Mouse (Mus musculus) heart, adult 2 months (tissue): ENCODE data around the gene Cop1. TPM values are rescaled to one million over a fixed set of nuclear protein-coding genes. Genes with fewer than 3 reads are reported as not detected.

Experiments
- DNase-seq, 2 experiments: peaks; one replicate each; pipeline ENCODE4 v3.0.0; 2021
- H3K27ac ChIP-seq: fragments of 200-600 bp; 2 replicates; pipeline ENCODE4 v1.8.1; 2022
- H3K27me3 ChIP-seq: fragments of 200-500 bp; 2 replicates; pipeline ENCODE4 v1.6.1; 2012; ENCODE audit warnings: mild to moderate bottlenecking, low read length, inconsistent platforms, mixed read lengths; ENCODE audit not compliant: control insufficient read depth, insufficient read depth
- H3K36me3 ChIP-seq: fragments of 200-500 bp; 2 replicates; pipeline ENCODE4 v1.6.1; 2012; ENCODE audit warnings: low read length, inconsistent platforms; ENCODE audit not compliant: control insufficient read depth, insufficient read depth
- H3K4me1 ChIP-seq: fragments of 200-500 bp; 2 replicates; pipeline ENCODE4 v1.6.1; 2011; ENCODE audit warnings: low read length; ENCODE audit not compliant: control insufficient read depth, insufficient read depth
- H3K4me3 ChIP-seq: fragments of 200-600 bp; 2 replicates; pipeline ENCODE4 v1.8.1; 2022
- H3K79me2 ChIP-seq: fragments of 200-500 bp; replicated peaks from 2 replicates; pipeline ENCODE4 v1.6.1; 2012; ENCODE audit warnings: mild to moderate bottlenecking, inconsistent platforms, low read length, moderate library complexity, mixed read lengths; ENCODE audit not compliant: control insufficient read depth, insufficient read depth
- H3K9ac ChIP-seq: fragments of 200-500 bp; 2 replicates; pipeline ENCODE4 v1.6.1; 2012; ENCODE audit warnings: low read depth, mild to moderate bottlenecking, control low read depth, inconsistent platforms, low read length, mixed read lengths
- CTCF ChIP-seq: fragments of 200-600 bp; IDR thresholded peaks from 2 replicates; pipeline ENCODE4 v1.8.1; 2022; ENCODE audit warnings: antibody characterized with exemption, mild to moderate bottlenecking, moderate library complexity
- EP300 ChIP-seq: fragments of 200-500 bp; IDR thresholded peaks from 2 replicates; pipeline ENCODE4 v1.6.1; 2011; ENCODE audit warnings: low read depth, low read length, control low read depth; ENCODE audit not compliant: insufficient read depth
- POLR2A ChIP-seq: fragments of 200-500 bp; IDR thresholded peaks from 2 replicates; pipeline ENCODE4 v1.6.1; 2011; ENCODE audit warnings: mild to moderate bottlenecking, low read depth, low read length, control low read depth; ENCODE audit not compliant: insufficient read depth
- WGBS: fragments of 180-500 bp; shearing (Covaris S2); methylation state at CpG from one replicate; pipeline ENCODE4 v1.1.7; 2018; 5-methylcytosine and 5-hydroxymethylcytosine counted together
- intact Hi-C: fragments of 180-260 bp; cut with DNase I; formaldehyde crosslinking; loops from one replicate; pipeline ENCODE4 v1.15.1; 2025
- polyA plus RNA-seq: library from polyadenylated mRNA; depleted of rRNA; stranded (reverse); fragments of >200 nt; gene quantifications from 2 replicates; pipeline ENCODE4 v1.2.3, GENCODE M21; 2012
- total RNA-seq, 2 experiments: library from RNA; stranded (reverse); gene quantifications; 2 replicates each; pipeline ENCODE4 v1.2.3; 2021

The Cop1 gene
- total and polyA plus RNA-seq, 3 experiments = 38.9 to 149 (median 148) TPM

DNA sequence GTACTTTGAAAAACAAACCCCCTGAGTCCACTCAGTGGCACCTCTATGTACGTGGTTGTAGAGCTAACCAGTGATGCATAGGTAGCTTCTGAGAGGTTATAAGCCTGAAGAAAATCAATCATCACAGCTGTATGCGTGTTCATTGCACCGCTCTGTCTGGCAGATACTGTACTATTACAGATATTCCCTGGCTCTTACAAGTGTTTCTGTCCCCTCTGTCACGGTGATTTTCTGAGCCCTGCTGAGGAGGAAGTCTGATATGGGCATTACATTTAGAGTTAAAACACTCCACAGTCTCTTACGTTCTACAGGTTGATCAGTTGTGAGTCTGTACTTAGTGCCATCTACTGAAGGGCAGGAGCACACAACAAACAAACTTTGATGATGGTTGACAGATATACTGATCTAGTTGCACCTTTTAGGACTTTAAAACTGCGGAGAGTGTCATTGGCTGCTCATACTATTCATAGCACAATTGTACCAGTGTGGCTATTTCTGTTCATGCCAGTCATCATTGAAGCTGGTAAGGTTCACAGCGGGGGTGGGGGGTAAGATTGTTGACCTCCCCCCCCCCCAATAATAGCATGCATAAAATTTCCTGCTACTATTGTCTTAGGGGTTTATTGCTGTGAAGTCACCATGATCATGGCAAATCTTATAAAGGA lies 69.4 kb downstream of the Cop1 start:
- WGBS = 66% methylated on average over 7 of the region's 7 CpGs
- DNase-seq = no peak
- TF ChIP-seq POLR2A (no peak), CTCF (no peak), EP300 (no peak)
- peak overlapping the region; percentile 10; the same call in 1 of the 2 replicates for H3K27ac ChIP-seq
- intact Hi-C loops = no loop called here
- H3K27me3 ChIP-seq = no peaks in the 10 kb centered on the region
- no peak overlapping the region for H3K4me3 ChIP-seq
- no peaks in the 10 kb centered on the region; the same call in none of the 2 replicates for H3K36me3 ChIP-seq
- no peaks in the 10 kb centered on the region for H3K79me2 ChIP-seq
- no peak overlapping the region for H3K9ac ChIP-seq
- H3K4me1 ChIP-seq = no peaks in the 10 kb centered on the region

DNA sequence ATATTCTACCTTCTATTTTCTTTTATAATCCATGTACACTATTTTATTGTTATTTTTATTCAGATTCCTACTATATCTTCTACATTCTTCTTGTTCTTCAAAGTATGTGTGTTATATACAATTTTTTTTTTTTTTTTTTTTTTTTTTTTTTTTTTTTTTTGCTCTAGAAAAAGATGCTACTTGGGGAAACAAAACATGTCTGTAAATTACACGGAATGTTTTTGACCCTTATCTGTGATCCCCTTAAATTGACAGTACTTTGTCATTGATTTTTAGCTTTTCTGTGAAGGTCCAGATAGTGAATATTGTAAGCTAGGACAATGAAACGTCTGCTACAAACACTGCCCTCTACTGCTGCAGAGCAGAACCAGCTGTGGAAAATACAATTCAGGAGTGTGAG lies 81.5 kb downstream of the Cop1 start:
- TF ChIP-seq CTCF (peak; percentile 30), EP300 (no peak)
- Histone ChIP-seq H3K4me3 (no peak overlapping the region), H3K27ac (no peak overlapping the region), H3K36me3 (no peaks in the 10 kb centered on the region), H3K79me2 (no peaks in the 10 kb centered on the region), H3K27me3 (no peaks in the 10 kb centered on the region), H3K9ac (no peak overlapping the region), H3K4me1 (no peaks in the 10 kb centered on the region)
- 66% methylated on average over 2 of the region's 2 CpGs for WGBS
- no peak for DNase-seq
- intact Hi-C loops = no loop called here

DNA sequence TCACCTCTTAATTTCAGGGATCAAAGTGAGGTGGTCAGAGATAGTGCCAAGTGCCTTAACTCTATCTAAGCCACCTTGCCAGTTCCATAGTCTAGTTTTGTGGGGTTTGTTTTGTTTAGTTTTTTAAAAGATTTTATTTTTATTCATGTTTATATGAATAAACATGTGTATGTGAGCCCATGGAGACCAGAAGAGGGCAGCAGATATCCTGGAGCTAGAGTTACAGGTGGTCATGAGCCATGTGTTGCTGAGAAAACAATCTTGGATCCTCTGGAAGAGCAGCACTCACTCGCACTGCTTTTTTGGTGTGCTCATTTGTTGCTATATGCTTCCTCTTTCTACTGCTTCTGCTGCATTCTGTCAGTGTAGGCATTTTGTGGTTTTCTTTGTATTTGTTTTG lies 90.5 kb downstream of the Cop1 start:
- no peak for DNase-seq
- intact Hi-C loops = no loop called here
- H3K9ac ChIP-seq = no peak overlapping the region
- H3K27me3 ChIP-seq = no peaks in the 10 kb centered on the region
- no peak overlapping the region for H3K27ac ChIP-seq
- no peaks in the 10 kb centered on the region; the same call in 1 of the 2 replicates for H3K79me2 ChIP-seq
- no peaks in the 10 kb centered on the region for H3K4me1 ChIP-seq
- TF ChIP-seq CTCF (peak; percentile 56), POLR2A (no peak)
- H3K36me3 ChIP-seq = no peaks in the 10 kb centered on the region
- no peak overlapping the region for H3K4me3 ChIP-seq
- 75% methylated on average over 1 of the region's 1 CpGs for WGBS

DNA sequence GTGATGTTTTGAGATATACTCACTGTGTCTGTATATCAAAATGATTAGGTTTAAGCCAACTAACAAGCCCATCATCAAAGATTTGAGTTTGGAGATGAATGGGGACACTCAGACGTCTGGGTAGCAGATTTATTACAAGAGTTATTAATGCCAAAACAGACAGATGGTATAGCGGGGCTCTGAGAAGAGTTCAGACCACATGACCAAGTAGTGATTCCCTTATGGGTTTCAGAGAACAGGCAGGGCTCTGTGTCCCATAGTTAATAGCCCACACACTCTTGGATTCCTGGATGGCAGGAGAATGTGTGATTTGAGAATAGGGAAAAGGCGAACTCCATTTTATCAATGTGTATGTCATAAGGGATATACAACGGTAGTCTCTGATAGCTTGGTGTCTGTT lies 98.9 kb downstream of the Cop1 start:
- Histone ChIP-seq H3K9ac (no peak overlapping the region), H3K79me2 (no peaks in the 10 kb centered on the region), H3K4me3 (no peak overlapping the region), H3K4me1 (no peaks in the 10 kb centered on the region), H3K36me3 (no peaks in the 10 kb centered on the region), H3K27ac (no peak overlapping the region), H3K27me3 (no peaks in the 10 kb centered on the region)
- no peak for TF ChIP-seq CTCF
- TF ChIP-seq EP300 = no peak
- no peak for TF ChIP-seq POLR2A
- intact Hi-C loops = no loop called here
- 82% methylated on average over 4 of the region's 4 CpGs for WGBS
- no peak for DNase-seq

DNA sequence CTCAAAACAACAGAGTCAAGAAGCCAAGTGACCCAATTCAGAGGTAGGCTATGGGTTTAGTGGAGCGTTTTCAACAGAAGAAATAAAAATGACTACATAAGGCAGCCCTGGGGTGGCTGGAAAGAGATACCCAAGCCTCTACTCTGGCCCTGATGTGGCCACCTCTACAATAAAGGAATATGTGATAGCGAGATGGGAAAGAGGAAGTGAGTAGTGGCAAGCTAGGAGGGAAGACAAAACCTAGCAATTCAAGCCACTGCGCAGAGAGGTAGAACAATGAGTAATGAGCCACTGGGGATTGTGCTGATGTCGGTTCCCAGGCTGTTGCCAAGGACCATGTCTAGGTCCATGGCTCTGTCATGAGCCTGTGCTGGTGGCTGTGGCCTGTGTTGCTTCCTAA lies 102.0 kb downstream of the Cop1 start:
- Histone ChIP-seq H3K79me2 (no peaks in the 10 kb centered on the region), H3K36me3 (no peaks in the 10 kb centered on the region), H3K27ac (no peak overlapping the region), H3K4me1 (no peaks in the 10 kb centered on the region), H3K27me3 (no peaks in the 10 kb centered on the region), H3K9ac (no peak overlapping the region), H3K4me3 (no peak overlapping the region)
- WGBS = 78% methylated on average over 4 of the region's 4 CpGs
- no peak for DNase-seq
- intact Hi-C loops = no loop called here
- TF ChIP-seq EP300 (no peak), CTCF (no peak), POLR2A (no peak)

DNA sequence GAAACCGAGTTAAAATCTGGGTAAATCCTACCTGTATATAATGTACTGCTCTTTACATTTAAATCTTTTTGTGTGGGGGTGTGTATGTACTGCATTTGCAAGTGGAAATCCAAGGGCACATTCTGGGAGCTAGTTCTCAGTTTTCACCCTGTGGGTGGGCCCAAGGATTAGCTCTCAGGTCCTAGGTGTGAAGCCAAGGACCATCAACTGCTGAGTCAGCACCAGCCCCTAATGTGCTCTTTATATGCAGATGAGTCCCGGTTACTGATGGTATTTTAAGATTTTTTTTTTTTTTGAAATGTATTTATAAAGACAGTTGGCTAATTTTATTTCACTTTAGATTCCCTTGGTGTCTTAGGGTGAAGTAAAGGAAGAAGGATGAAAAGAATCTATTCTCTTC lies 110.2 kb downstream of the Cop1 start:
- WGBS = 74% methylated on average over 2 of the region's 2 CpGs
- no peak for TF ChIP-seq CTCF
- H3K27me3 ChIP-seq = no peaks in the 10 kb centered on the region
- intact Hi-C loops = no loop called here
- no peaks in the 10 kb centered on the region for H3K79me2 ChIP-seq
- no peak overlapping the region for H3K4me3 ChIP-seq
- H3K4me1 ChIP-seq = no peaks in the 10 kb centered on the region
- H3K9ac ChIP-seq = no peak overlapping the region
- H3K36me3 ChIP-seq = 0 out of 2 replicates have a peak, but pooled peaks cover 3% of the 10 kb centered on the region
- no peak overlapping the region for H3K27ac ChIP-seq
- DNase-seq = no peak
